Mouse (Mus musculus) cortical plate, adult 2 months (tissue): ENCODE data around the gene Olfr685.

Experiments
- CTCF ChIP-seq: fragments of 200-500 bp; IDR thresholded peaks from 2 replicates; pipeline ENCODE4 v1.5.1; 2011; ENCODE audit warnings: mild to moderate bottlenecking, control low read depth, low read length; ENCODE audit not compliant: insufficient read depth; ENCODE audit errors: extremely low read depth
- POLR2A ChIP-seq: fragments of 200-500 bp; IDR thresholded peaks from 2 replicates; pipeline ENCODE4 v1.6.1; 2011; ENCODE audit warnings: mild to moderate bottlenecking, low read length, control low read depth; ENCODE audit not compliant: insufficient read depth; ENCODE audit errors: extremely low read depth

DNA sequence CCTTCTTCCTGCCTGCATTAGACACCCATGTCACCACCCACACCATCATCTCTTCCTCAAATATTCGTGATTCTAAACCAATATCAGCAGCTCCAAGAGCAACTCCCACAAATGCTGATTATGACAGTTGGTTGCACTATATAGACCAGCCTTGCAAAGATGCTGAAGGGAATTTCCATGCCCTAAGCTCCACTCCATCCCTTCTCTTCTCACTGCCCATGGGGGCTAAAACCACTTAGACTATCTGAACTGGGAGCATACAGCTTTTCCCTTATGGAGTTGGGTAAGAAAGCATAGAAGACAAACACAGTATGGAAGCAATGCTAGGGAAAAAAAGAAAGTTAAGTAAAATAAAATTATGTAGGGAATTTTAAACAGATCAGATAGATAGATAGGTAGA is 38.9 kb downstream of the Olfr685 start, which contains the start of gene Olfr683:
- TF ChIP-seq POLR2A (no peak), CTCF (no peak)
